Mouse (Mus musculus) CD8-positive naive resting alpha-beta T cell, adult 2 months (primary cell): ENCODE results near the gene Cyth1.
A peak's percentile ranks its signal among the peaks of the same experiment; 100 is the strongest.

ENCODE experiments used
- DNase-seq, 2 experiments: peaks; one replicate each; pipeline ENCODE4 v3.0.0; 2022; ENCODE audit warnings: low read depth in 2 of 2, low spot score in 2 of 2

Gene Cyth1

GRCm38 (mm10) chr11:118248150-118249011 is at the start of gene Cyth1:
Gene Cyth1 (minus strand): TSS chr11:118248592.
- DNase-seq, result peak; percentile 98 to 99

GRCm38 (mm10) chr11:118297967-118298366 is 49.6 kb upstream of the Cyth1 start:
- DNase-seq, result no peak

DNA sequence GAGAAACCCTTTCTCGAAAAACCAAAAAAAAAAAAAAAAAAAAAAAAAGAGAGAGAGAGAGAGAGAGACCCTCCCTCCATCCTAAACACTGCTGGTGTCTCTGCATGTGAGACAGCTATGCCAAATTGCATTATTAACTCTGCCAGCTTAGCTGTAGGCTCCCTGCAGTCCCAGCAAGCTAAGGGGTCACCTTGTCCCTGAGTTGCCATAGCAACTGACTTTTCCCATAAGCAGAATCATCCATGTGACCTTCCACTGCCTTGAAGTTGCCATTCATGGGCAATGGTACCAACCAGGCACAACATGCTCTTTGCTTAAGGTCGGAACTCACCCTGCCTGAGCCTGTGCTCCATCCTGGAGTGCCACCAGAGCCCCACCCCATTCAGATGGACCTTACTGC is 46.6 kb upstream of the Cyth1 start:
- DNase-seq, result no peak

- DNase-seq, result no peak
These were observed 44.3 kb upstream of the Cyth1 start for GRCm38 (mm10) chr11:118292671-118293070.

- DNase-seq, result peak; percentile 99
These were observed 41.9 kb upstream of the Cyth1 start, which contains the start of gene Usp36 for GRCm38 (mm10) chr11:118289999-118290889. Gene Usp36 (minus strand): TSS chr11:118290244.

GRCm38 (mm10) chr11:118289562-118289961 is 41.2 kb upstream of the Cyth1 start:
- no peak for DNase-seq

DNA sequence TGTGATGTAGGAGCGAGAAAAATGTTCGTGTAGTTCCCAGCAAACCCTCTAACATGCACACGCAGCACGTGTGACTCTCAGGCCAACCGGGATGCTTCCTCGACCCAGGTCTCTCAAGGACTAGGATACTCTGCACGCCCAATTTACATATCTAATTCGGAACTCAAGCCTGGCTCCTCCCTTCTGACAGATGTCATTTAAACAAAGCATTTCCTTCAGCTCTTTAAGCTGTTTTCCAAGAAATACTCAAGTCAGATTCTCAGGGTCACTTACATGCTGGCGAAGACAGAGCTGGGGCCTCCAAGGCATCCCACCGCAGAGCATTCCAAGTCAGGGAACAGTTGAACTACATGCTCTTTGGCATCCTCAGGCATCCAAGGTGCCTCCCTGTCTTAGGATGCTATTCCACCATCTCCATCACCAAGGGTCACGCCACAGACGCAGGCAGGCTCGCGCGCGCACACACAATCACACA is 40.7 kb upstream of the Cyth1 start:
- no peak for DNase-seq

- no peak for DNase-seq
These were observed 39.2 kb upstream of the Cyth1 start for GRCm38 (mm10) chr11:118287573-118287972.

- DNase-seq, result no peak
These were observed 38.0 kb upstream of the Cyth1 start for GRCm38 (mm10) chr11:118286434-118286833.

DNA sequence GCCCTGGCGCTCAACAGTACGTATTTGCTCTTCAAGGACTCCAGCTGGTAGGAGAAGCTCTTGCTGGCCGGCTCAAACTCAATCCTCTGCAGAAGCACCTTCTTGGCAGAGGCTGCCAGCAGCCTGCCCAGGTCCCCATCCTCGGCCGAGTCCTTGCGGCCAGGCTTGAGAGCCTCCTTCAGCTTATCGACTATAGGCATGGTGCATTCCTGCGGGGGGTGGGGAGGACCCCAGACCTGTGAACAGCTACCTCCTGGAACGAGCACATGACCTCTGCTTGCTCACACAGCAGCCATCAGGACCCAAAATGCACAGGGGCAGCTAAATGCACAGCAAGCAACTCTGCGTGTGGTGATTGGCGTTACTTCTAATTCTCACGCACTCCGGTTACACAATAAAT is 37.4 kb upstream of the Cyth1 start:
- no peak for DNase-seq

DNA sequence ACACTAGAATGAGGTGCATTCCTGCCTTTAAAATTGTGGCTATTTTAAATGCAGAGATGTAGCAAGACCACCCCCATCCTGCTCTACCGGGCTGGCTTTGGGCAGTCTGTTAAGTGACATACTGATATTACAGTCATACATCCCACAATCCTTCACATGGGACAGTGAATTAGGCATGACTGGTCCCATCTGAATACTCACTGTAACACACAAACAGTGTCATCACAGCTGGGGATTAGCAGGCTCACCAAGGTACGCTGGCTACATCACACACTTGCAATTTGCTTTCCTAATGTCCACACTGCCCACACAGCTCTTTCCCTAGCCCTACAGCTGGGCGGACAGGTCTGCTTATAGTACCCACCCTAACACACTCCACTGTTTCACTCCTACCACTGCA is 31.8 kb upstream of the Cyth1 start:
- DNase-seq, result no peak

- DNase-seq, result no peak
These were observed 27.9 kb upstream of the Cyth1 start for GRCm38 (mm10) chr11:118276328-118276727.

GRCm38 (mm10) chr11:118275092-118275491 is 26.7 kb upstream of the Cyth1 start:
- no peak for DNase-seq

DNA sequence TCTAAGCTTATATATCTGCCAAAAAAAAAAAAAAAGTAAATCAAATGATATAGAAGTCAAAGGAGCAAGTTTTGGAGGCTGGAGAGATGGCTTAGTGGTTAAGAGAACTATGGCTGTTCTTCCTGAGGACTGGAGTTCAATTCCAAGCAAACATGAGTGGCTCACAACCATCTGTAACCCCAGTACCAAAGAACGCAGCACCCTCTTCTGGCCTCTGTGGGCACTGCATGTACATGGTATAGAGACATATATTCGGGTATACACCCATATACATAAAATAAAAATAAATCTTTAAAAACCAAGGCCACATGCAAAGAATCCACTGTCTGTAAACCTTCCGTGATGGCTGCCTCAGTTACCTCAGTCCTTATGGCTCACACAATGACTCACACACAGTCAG is 21.4 kb upstream of the Cyth1 start:
- DNase-seq, result peak; percentile 48 to 64

- DNase-seq, result no peak
These were observed 18.3 kb upstream of the Cyth1 start for GRCm38 (mm10) chr11:118266666-118267046.

DNA sequence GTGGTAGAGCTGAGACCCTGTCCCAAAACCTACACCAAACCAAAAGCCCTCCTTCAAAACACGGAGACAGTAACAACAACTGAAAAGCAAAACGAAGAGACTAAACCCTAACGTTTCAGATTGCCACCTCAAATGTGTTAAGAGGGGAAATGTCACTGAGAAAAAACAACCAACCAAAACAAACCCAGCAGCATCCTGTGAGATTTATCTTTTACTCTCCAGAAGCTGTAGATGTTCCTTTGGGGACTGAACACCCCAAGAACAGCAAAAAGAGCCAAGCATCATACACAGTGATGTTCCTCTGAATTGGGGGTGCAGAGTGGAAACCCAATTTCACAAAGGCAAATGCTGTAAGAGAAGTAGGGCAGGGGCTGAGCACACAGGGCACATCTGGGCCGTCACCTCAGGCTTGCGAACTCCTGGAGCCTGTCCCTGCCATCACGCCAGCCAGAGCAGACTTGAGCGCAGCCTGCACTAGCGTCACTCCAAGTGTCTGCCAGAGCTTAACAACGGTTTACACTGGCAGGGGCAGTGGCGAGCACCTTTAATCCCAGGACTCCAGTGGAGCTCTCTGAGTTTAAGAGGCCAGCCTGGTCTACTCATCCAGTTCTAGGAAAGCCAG is 17.8 kb upstream of the Cyth1 start:
- DNase-seq, result no peak

GRCm38 (mm10) chr11:118265621-118266020 is 17.2 kb upstream of the Cyth1 start:
- no peak for DNase-seq

GRCm38 (mm10) chr11:118263146-118263545 is 14.8 kb upstream of the Cyth1 start:
- no peak for DNase-seq

DNA sequence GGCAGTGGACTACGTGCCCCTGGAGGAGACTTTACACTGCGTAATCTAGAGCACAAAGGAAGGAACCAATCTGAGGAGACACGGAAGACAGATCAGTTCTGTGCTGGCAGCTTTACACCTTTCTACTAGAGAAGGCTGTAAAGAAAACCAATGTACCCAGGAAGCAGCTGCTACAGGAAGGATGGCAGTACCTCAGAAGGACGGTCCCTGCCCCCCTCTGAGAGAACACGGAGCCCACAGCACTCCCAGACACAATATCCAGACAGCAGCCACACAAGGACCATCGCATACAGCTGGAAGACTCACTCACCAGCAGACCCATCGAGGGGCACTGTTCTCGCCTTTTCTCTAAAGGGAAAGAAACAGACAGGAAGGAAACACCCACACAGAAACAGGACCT is 11.7 kb upstream of the Cyth1 start:
- DNase-seq, result peak; percentile 16 to 25

DNA sequence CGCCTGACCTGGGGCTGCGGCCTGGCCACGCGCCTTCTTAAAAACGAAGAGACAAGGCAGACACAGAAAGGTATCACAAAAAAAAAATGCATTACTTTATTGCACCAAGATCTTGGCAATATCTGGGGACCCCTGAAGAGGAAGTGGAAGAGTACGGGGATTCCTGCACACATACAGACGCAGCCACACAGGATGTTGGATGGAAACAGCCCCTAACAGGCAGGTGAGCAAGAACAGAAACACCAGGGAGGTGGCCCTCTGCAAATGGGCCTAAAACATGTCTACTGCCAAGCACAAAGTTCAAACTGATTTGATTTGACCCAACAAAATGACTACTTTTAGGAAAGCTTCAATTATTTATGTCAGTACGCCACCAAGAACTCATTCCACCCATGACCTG is 11.2 kb upstream of the Cyth1 start:
- no peak for DNase-seq

DNA sequence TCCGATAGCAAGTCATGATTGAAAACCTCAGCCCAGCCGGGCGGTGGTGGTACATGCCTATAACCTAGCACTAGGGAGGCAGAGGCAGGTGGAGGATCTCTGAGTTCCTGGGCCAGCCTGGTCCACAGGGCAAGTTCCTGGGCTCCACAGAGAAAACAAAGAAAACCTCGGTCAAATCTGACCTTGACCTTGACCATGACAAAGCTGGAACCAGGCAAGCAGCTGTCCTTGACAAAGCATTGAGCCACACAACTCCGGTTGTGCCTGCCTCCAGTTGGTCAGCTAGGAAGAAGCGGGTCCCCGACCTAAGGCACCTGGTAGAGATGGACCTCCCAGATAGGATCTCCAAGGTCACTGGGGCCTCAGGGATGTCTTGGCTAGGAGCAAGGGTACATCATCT is 8.0 kb upstream of the Cyth1 start:
- DNase-seq, result no peak
